Mouse (Mus musculus): Measurements from ENCODE around the gene Snu13. TPM values are rescaled to one million over a fixed set of nuclear protein-coding genes. Genes with fewer than 3 reads are reported as not detected.
A peak's percentile ranks its signal among the peaks of the same experiment; 100 is the strongest.

Snu13 gene
- 10 to 100 TPM; 48.2 to 52.5 TPM for total RNA-seq (2021)

- intact Hi-C loops (cut with DNase I), result no loop called here
- DNase-seq (ENCODE audit: low spot score), result peak; percentile 76
Observed at GRCm38 (mm10) chr15:82047080-82047883, at the start of gene Snu13. TSS of gene Snu13 (minus strand) at chr15:82047598.

DNA sequence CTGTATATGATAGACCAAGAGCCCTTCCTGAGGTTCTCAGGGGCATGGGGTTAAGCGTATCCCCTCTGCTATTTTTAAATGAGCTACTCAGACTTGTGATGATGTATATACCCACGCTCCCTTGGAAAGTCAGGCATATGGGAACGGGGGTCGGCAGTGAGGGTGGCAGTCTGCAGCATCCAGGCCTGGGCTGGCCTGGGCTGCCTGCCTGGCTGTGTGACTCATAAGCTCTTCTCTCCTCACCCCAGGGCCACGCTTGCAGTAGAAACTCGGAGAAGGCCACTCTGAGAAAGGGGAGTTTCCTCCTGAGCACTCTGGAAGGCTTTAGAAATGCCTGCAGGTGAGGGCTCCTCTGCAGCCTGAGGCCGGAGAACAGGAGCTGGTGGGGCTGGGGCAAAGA is 43.7 kb upstream of the Snu13 start:
- intact Hi-C loops (cut with DNase I), result no loop called here
- no peak for DNase-seq (ENCODE audit: low spot score)

GRCm38 (mm10) chr15:82087266-82087665 is 39.9 kb upstream of the Snu13 start:
- no peak for DNase-seq (ENCODE audit: low spot score)
- intact Hi-C loops (cut with DNase I), result no loop called here

DNA sequence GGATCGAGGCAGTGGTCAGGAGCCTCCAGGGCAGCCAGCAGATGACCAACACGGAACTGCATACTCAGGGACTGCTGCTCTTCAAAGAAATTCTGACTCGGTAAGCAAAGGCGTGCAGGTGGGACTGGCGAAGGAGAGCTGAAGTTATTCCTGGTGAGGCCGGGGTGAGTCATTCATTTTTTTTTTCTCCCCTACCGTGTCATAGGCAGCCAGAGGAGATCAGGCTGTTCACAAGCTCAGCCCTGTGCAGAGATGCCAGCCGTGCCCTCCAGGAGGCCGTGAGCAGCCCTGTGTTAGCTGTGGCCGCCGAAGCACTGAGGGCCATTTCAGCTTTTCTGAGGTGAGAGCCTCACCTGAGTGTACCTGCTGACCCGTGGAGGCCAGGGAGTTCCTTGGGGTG is 38.7 kb upstream of the Snu13 start:
- DNase-seq (ENCODE audit: low spot score), result no peak
- intact Hi-C loops (cut with DNase I), result no loop called here

DNA sequence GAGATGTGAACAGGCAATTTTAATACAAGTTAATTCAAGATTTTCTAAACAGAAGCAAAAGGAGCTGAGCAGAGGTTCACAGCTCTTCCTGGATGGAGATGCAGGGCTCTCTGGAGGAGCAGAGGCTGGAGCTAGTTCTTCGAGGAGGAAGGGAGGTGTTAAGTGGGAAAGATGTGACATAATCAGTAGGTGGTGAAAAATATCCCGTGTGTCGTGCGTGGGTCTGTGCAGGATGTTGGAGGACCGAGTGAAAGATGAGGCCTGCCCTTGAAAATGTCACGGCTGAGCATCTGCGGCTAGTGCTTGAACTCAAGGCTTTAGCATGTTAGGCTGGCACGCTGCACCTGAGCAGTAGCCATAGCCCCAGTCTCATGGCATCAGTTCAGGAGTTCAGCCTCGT is 38.2 kb upstream of the Snu13 start:
- intact Hi-C loops (cut with DNase I), result no loop called here
- DNase-seq (ENCODE audit: low spot score), result no peak

DNA sequence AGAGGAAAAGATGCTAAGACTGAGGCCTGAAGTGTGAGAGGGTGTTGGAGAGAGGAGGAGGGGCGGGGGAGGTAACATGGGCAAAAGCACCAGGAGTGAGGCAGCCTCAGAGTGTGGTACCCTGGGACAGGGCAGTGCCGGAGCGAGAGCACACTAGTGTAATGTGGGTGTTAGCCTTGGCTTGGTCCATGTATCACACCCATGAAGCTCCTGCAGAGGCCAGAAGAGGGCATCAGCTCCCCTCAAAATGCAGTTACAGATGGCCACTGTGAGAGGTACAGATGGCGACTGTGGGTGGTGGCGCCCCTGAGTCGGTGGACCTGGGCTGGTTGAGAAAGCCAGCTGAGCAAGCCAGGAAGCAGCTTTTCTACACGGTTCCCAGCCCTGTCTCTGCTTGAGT is 33.8 kb upstream of the Snu13 start:
- DNase-seq (ENCODE audit: low spot score), result no peak
- intact Hi-C loops (cut with DNase I), result no loop called here

GRCm38 (mm10) chr15:82079883-82080282 is 32.5 kb upstream of the Snu13 start:
- no peak for DNase-seq (ENCODE audit: low spot score)
- intact Hi-C loops (cut with DNase I), result loop anchor here (5.0 kb wide), 1 partner anchor 82 kb away; no protein-coding TSS in a partner anchor

GRCm38 (mm10) chr15:82073490-82073889 is 26.1 kb upstream of the Snu13 start:
- DNase-seq (ENCODE audit: low spot score), result no peak

DNA sequence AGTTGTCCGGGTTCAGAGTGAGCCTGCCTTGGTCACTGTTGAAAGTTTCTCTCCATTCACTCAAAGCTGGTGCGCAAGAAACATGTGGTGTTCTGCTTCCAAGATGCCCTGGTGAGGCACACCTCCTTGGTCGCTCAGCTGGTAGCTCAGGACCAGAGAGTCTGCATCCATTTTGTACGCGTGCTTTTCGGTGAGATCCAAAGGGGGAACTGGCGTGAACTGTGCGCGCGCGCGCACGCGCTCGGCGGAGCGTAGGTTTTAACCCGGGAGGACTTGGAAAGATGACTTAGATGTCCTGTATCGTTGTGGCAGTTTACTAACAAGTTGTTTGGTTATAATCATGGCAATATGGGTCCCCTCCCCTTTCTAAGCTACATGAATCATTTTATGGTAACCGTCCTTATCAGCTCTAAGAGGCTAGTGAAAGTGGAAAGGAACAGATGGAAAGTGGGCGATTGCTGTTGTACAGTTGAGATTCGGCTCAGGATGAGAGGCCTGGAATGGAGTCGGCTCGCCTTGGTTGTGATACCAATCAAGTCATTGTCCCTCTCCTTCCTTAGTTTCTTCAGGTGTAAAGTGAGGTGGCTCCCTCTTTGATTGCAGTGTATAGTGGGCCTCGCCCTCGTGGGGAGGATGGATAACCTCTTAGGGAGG is 24.5 kb upstream of the Snu13 start:
- intact Hi-C loops (cut with DNase I), result no loop called here

More at GRCm38 (mm10) chr15:82073490-82073889, 26.1 kb upstream of the Snu13 start:
- intact Hi-C loops (cut with DNase I), result no loop called here

GRCm38 (mm10) chr15:82069898-82070297 is 22.5 kb upstream of the Snu13 start, which contains the start of gene Mei1:
TSS of gene Mei1 (plus strand) at chr15:82069996.
- intact Hi-C loops (cut with DNase I), result loop anchor here (5.0 kb wide), 1 partner anchor 37 kb away; no protein-coding TSS in a partner anchor
- no peak for DNase-seq (ENCODE audit: low spot score)

More for the DNA sequence above, 24.5 kb upstream of the Snu13 start:
- no peak for DNase-seq (ENCODE audit: low spot score)

DNA sequence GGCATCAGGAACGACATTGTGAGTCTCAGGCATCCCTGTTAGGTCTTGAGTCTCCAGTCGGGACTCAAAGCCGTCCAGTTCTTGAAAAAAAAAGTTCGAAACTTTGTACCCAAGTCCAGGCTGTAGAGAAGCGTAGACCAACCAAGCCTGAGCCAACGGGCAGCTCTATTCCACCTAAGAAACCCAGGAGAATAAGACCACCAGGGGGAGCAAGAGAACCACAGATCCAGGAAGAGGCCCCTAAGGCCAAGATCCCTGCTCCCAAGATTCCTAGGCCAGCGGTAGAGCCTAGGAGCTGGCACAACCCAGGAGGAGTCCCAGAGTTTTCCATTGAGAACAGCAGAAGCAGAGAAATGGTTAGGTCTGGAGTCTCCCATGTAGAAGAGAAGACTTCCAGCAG is 18.1 kb upstream of the Snu13 start:
- DNase-seq (ENCODE audit: low spot score), result peak; percentile 35
- intact Hi-C loops (cut with DNase I), result loop anchor here (1.0 to 5.0 kb wide), 2 partner anchors 42 to 171 kb away; no protein-coding TSS in a partner anchor

DNA sequence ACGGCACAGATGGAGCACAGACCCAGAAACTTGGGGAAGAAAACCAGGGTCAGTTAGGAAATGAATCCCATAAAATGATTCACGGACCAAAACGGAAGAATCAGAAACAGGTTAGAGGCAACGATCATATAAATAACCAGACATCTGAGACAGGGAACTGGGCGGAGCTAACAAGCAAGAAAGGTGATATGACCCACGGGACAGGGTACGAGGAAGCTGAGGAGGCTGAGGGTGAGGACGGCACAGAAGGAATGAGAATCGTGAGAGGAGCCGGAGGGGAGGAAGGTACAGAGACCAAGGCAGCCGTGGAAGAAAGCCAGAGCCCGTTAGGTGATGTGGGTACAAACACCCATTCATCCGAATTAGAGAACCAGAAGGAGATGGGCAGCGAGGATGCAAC is 16.5 kb upstream of the Snu13 start:
- intact Hi-C loops (cut with DNase I), result no loop called here
- DNase-seq (ENCODE audit: low spot score), result no peak

- intact Hi-C loops (cut with DNase I), result no loop called here
- no peak for DNase-seq (ENCODE audit: low spot score)
Observed at GRCm38 (mm10) chr15:82058719-82059201, 11.4 kb upstream of the Snu13 start, which contains the start of gene 4930407I10Rik. TSS of gene 4930407I10Rik (plus strand) at chr15:82059151.

DNA sequence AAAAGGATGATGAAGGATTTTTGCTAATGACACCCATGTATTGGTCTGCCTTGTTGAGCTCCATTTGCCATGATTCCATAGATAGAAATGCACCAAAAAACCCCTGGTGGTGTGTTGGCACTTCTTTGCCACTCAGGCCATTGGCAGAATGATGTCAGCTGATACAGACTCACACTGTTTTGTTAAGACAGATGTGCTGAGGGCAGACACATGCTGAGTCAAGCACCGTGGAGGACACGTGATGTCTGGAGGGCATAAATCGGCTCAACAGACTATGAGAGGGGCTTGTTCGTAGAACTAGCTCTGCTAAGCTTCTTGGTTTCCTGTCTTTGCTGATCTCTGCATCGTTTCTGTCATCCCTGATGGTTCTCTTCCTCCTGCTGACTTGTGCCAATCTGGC is 5.1 kb upstream of the Snu13 start:
- DNase-seq (ENCODE audit: low spot score), result no peak
- intact Hi-C loops (cut with DNase I), result loop anchor here (5.0 kb wide), 1 partner anchor 75 kb away; the partner anchor contains the start of gene Ccdc134

GRCm38 (mm10) chr15:82046246-82046891 is 1.0 kb downstream of the Snu13 start:
- no peak for DNase-seq (ENCODE audit: low spot score)
- intact Hi-C loops (cut with DNase I), result no loop called here

DNA sequence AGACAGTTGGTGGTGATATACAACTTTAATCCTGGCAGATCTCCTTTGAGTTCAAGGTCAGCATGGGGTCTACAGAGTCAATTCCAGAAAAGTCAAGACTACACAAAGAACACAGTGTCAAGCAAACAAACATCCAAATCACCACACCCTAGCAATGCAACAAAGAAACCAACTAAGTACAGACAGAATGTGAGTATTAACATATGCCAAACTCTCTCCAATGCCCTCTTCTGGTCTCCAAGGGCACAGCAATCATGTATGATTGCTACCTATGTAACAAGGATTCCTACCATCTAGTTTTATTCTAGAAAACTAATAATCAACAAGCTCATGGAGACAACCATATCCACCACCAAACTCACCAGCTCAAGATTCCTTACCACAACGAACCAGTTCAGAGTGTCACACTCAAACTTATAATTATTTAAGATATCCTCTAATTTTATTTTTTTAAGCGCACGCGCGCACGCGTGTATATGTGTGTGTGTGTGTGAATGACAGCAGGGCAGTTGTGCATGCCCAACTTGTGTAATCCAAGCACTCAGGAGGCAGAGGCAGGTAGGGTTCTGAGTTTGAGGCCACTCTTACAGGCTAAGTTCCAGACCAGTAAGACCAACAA is 3.1 kb downstream of the Snu13 start:
- intact Hi-C loops (cut with DNase I), result no loop called here
- DNase-seq (ENCODE audit: low spot score), result no peak

DNA sequence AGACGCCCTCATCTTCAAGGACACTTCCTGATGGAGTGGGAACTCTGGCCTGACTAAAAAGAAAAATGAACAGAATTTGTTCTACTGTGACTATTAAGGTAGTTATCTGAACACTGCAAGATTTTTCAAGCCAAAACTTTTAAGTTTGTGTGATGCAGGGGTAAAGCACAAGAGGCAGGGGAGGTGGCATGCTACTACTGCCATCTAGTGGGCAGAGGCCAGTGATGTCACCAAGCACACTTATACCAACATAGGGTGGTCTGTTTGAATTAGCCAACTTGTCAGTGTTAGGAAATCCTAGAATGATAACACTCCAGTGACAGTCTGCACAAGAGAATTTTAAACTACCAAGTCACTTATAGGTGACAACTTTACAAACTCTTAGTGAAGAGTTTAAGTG is 6.7 kb downstream of the Snu13 start:
- no peak for DNase-seq (ENCODE audit: low spot score)
- intact Hi-C loops (cut with DNase I), result loop anchor here (2.0 kb wide), 2 partner anchors 26 to 82 kb away; no protein-coding TSS in a partner anchor

DNA sequence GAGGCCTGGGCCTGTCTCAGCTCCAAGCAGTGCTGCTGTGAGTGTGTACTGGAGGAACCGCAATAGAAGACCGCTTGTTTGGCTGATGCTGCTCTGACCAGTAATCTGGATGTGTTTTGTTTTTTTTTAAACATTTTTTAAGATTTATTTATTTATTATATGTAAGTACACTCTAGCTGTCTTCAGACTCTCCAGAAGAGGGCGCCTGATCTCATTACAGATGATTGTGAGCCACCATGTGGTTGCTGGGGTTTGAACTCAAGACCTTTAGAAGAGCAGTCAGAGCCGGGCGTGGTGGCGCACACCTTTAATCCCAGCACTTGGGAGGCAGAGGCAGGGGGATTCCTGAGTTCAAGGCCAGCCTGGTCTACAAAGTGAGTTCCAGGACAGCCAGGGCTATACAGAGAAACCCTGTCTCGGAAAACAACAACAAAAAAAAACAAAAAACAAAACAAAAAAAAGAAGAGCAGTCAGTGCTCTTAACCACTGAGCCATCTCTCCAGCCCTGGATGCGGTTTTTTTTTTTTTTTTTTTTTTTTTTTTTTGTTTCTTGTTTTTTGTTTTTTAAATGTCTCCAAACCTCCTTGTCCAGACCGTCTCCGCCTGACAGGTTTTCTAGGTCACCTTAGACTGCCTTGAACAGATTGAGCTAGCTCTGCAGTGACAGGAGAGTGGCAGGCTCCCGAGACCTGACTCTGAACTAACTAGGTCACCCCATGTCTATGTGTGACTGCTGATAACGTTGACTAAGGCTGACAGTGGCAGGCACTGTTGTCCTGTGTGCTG is 11.3 kb downstream of the Snu13 start:
- no peak for DNase-seq (ENCODE audit: low spot score)
- intact Hi-C loops (cut with DNase I), result no loop called here

GRCm38 (mm10) chr15:82033762-82034161 is 13.6 kb downstream of the Snu13 start, which contains the start of gene Desi1:
TSS of gene Desi1 (minus strand) at chr15:82033862.
- intact Hi-C loops (cut with DNase I), result no loop called here
- no peak for DNase-seq (ENCODE audit: low spot score)
